Mouse (Mus musculus) neutrophil, adult 5-6 weeks (primary cell): ENCODE measurements around the gene Ccdc88c. TPM values are rescaled to one million over a fixed set of nuclear protein-coding genes. Genes with fewer than 3 reads are reported as not detected.

Experiments used
- ATAC-seq: fragments of 151-379, 151-347 bp; 2 replicates; pipeline ENCODE4 v1.8.0; 2017; ENCODE audit warnings: mild to moderate bottlenecking, moderate TSS enrichment; ENCODE audit not compliant: insufficient number of reproducible peaks, poor library complexity, low FRiP score, severe bottlenecking; ENCODE audit errors: extremely low read depth
- total RNA-seq: library from RNA; stranded (forward); fragments of 200-1000 nt; gene quantifications from 2 replicates; pipeline ENCODE4 v1.2.3, GENCODE M21; 2017

Ccdc88c gene
- total RNA-seq, 1 experiment from 2014 or later: 312 TPM

GRCm38 (mm10) chr12:100871234-100871633 is 157.6 kb downstream of the Ccdc88c start:
- no peak for ATAC-seq

- ATAC-seq: no peak
These were observed 160.7 kb downstream of the Ccdc88c start for GRCm38 (mm10) chr12:100868049-100868622.

- ATAC-seq: no peak
These were observed 161.8 kb downstream of the Ccdc88c start for GRCm38 (mm10) chr12:100867097-100867496.

- ATAC-seq: no peak
These were observed 163.3 kb downstream of the Ccdc88c start for GRCm38 (mm10) chr12:100865509-100866078.

GRCm38 (mm10) chr12:100865072-100865471 is 163.8 kb downstream of the Ccdc88c start:
- no peak for ATAC-seq

GRCm38 (mm10) chr12:100862856-100863446 is 165.9 kb downstream of the Ccdc88c start:
- ATAC-seq: no peak

- ATAC-seq: no peak
These were observed 166.6 kb downstream of the Ccdc88c start for GRCm38 (mm10) chr12:100862272-100862671.

Other genes starting within 250 kb of the Ccdc88c start
- gene Dglucy, start 250.0 kb downstream of the Ccdc88c start, total RNA-seq: 14.7 and 16.2 TPM in 2 replicates
- 5.1 and 6.4 TPM in 2 replicates for gene Gpr68, start 120.9 kb downstream of the Ccdc88c start, total RNA-seq
- 182 and 185 TPM in 2 replicates for gene Ppp4r3a, start 54.6 kb upstream of the Ccdc88c start, total RNA-seq